Mouse (Mus musculus) neural tube, embryonic 15.5 days (tissue): ENCODE measurements around the gene Tmem267. TPM values are rescaled to one million over a fixed set of nuclear protein-coding genes. Genes with fewer than 3 reads are reported as not detected.
"Not testable (repeated sequence)": the region's sequence is repeated elsewhere in the genome, so short reads cannot be mapped to it uniquely, and the experiment has no call there.

Source experiments
- ATAC-seq: fragments of 200-750 bp; cut with Nextera tagmentation; 2 replicates; pipeline ENCODE4 v1.8.0; 2017; ENCODE audit warnings: mild to moderate bottlenecking, moderate TSS enrichment, moderate library complexity; ENCODE audit not compliant: low FRiP score
- H3K27ac ChIP-seq: fragments of 300-500 bp; sonication (generic); replicated peaks from 2 replicates; pipeline ENCODE4 v1.5.1; 2015; ENCODE audit warnings: mild to moderate bottlenecking, inconsistent platforms
- H3K27me3 ChIP-seq: fragments of 300-500 bp; sonication (generic); replicated peaks from 2 replicates; pipeline ENCODE4 v1.6.1; 2015; ENCODE audit warnings: inconsistent platforms
- H3K36me3 ChIP-seq: fragments of 300-500 bp; sonication (generic); 2 replicates; pipeline ENCODE4 v1.6.1; 2015; ENCODE audit warnings: inconsistent platforms
- H3K4me1 ChIP-seq: fragments of 300-500 bp; sonication (generic); 2 replicates; pipeline ENCODE4 v1.6.1; 2015; ENCODE audit warnings: inconsistent platforms
- H3K4me2 ChIP-seq: fragments of 300-500 bp; sonication (generic); 2 replicates; pipeline ENCODE4 v1.6.1; 2015; ENCODE audit warnings: inconsistent platforms, mild to moderate bottlenecking, moderate library complexity
- H3K4me3 ChIP-seq: fragments of 300-500 bp; sonication (generic); replicated peaks from 2 replicates; pipeline ENCODE4 v1.5.1; 2015; ENCODE audit warnings: mild to moderate bottlenecking, inconsistent platforms
- H3K9ac ChIP-seq: fragments of 300-500 bp; sonication (generic); replicated peaks from 2 replicates; pipeline ENCODE4 v1.6.1; 2015; ENCODE audit warnings: mild to moderate bottlenecking, inconsistent platforms
- H3K9me3 ChIP-seq: fragments of 300-500 bp; sonication (generic); replicated peaks from 2 replicates; pipeline ENCODE4 v1.6.1; 2016; ENCODE audit warnings: inconsistent platforms
- WGBS: fragments of 180-500 bp; shearing (Covaris S2); methylation state at CpG from one replicate; pipeline ENCODE4 v1.1.7; 2015; ENCODE audit warnings: mixed read lengths; 5-methylcytosine and 5-hydroxymethylcytosine counted together
- polyA plus RNA-seq: library from polyadenylated mRNA; unstranded; fragments of >200 nt; fragmentation: Nextera tagmentation; extraction: Ambion mirVana; gene quantifications from 2 replicates; pipeline ENCODE4 v1.2.1, GENCODE M21; 2015

Gene Tmem267
- polyA plus RNA-seq, 1 experiment from 2014 or later, result 5.0 TPM

DNA sequence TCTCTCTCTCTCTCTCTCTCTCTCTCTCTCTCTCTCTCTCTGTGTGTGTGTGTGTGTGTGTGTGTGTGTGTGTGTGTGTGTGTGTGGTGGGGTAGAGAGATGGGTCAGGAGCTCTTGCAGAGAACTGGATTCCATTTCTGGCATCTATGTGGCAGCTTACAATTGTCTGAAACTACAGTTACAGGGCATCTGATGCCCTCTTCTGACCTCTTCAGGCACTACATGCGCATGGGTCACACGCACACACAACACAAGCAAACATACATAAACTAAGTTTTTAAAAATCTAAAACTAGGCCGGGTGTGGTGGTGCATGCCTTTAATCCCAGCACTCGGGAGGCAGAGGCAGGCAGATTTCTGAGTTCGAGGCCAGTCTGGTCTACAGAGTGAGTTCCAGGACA lies 138.1 kb downstream of the Tmem267 start:
- not testable (repeated sequence) for H3K36me3 ChIP-seq, H3K27me3 ChIP-seq, ATAC-seq, H3K4me3 ChIP-seq, H3K9ac ChIP-seq, H3K9me3 ChIP-seq, H3K4me2 ChIP-seq, H3K4me1 ChIP-seq, H3K27ac ChIP-seq
- WGBS, result 83% methylated on average over 5 of the region's 5 CpGs

GRCm38 (mm10) chr13:119631482-119632155 lies 143.8 kb downstream of the Tmem267 start:
- 9% methylated on average over 27 of the region's 33 CpGs for WGBS
- Histone ChIP-seq H3K4me3 (peak overlapping the region; percentile 51), H3K4me1 (no peaks in the 10 kb centered on the region), H3K36me3 (no peaks in the 10 kb centered on the region), H3K9ac (peak overlapping the region; percentile 41), H3K27me3 (peaks cover 3% of the 10 kb centered on the region; the same call in 1 of the 2 replicates), H3K4me2 (peak overlapping the region; percentile 71), H3K9me3 (no peaks in the 10 kb centered on the region), H3K27ac (peak overlapping the region; percentile 65)
- peak; percentile 97 for ATAC-seq

DNA sequence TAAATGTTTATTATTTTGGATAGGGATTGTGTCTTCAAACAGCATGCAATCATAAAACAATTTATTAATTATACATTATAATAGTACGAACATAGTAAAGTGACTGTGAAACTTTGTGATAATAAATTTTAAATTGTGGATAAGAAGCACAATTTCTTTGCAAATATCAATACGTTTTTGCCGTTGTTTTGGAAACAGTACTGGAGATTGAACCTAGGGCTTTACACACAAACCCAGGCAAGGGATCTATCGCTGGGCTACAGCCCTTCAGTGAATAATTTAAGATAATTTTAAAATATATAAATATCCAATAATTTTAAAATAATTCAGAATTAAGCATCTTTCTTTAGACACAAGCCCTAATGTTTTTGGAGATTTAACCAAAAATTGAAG lies 144.3 kb downstream of the Tmem267 start:
- peak overlapping the region; percentile 71 for H3K4me2 ChIP-seq
- ATAC-seq, result peak; percentile 70
- H3K4me1 ChIP-seq, result no peaks in the 10 kb centered on the region
- no peaks in the 10 kb centered on the region for H3K36me3 ChIP-seq
- H3K27ac ChIP-seq, result no peak overlapping the region
- peaks cover 3% of the 10 kb centered on the region; the same call in 1 of the 2 replicates for H3K27me3 ChIP-seq
- H3K4me3 ChIP-seq, result peak overlapping the region; percentile 51
- WGBS, result 77% methylated on average over 4 of the region's 4 CpGs
- no peak overlapping the region for H3K9ac ChIP-seq
- H3K9me3 ChIP-seq, result no peaks in the 10 kb centered on the region

GRCm38 (mm10) chr13:119635496-119635895 lies 147.7 kb downstream of the Tmem267 start:
- Histone ChIP-seq H3K4me2 (no peak overlapping the region), H3K4me1 (no peaks in the 10 kb centered on the region), H3K4me3 (no peak overlapping the region), H3K36me3 (no peaks in the 10 kb centered on the region), H3K9me3 (no peaks in the 10 kb centered on the region), H3K9ac (no peak overlapping the region), H3K27ac (no peak overlapping the region), H3K27me3 (peaks cover 3% of the 10 kb centered on the region; the same call in 1 of the 2 replicates)
- ATAC-seq, result no peak
- WGBS, result 79% methylated on average over 2 of the region's 2 CpGs

DNA sequence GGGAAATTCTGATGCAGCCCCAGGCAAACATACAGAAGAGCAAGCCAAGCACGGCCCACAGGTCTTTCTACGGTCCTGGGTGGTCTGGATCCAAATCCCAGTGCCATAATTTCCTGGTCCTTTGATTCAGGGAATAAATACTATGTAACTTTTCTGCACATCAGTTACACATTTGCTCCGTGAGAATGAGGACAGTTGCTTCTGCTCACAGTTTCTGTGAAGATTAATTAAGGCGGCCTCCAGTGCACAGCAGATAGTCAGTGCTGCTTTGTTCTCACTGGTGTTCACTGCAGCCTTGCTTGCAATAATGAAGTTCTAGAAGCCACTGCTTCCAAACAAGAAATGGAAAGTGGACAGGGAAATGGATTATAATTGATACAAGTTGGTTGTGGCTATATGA lies 150.0 kb downstream of the Tmem267 start:
- no peaks in the 10 kb centered on the region for H3K9me3 ChIP-seq
- no peak overlapping the region for H3K27ac ChIP-seq
- no peaks in the 10 kb centered on the region for H3K36me3 ChIP-seq
- no peak for ATAC-seq
- no peaks in the 10 kb centered on the region for H3K4me1 ChIP-seq
- WGBS, result 81% methylated on average over 4 of the region's 4 CpGs
- no peak overlapping the region for H3K4me3 ChIP-seq
- peaks cover 3% of the 10 kb centered on the region; the same call in 1 of the 2 replicates for H3K27me3 ChIP-seq
- H3K4me2 ChIP-seq, result no peak overlapping the region
- no peak overlapping the region for H3K9ac ChIP-seq

GRCm38 (mm10) chr13:119638449-119638848 lies 150.6 kb downstream of the Tmem267 start:
- H3K36me3 ChIP-seq, result no peaks in the 10 kb centered on the region
- WGBS, result 91% methylated on average over 5 of the region's 5 CpGs
- no peak overlapping the region for H3K4me3 ChIP-seq
- no peak overlapping the region for H3K4me2 ChIP-seq
- H3K27ac ChIP-seq, result no peak overlapping the region
- no peak overlapping the region for H3K9ac ChIP-seq
- no peaks in the 10 kb centered on the region for H3K4me1 ChIP-seq
- H3K27me3 ChIP-seq, result peaks cover 3% of the 10 kb centered on the region; the same call in 1 of the 2 replicates
- no peak for ATAC-seq
- H3K9me3 ChIP-seq, result no peaks in the 10 kb centered on the region

DNA sequence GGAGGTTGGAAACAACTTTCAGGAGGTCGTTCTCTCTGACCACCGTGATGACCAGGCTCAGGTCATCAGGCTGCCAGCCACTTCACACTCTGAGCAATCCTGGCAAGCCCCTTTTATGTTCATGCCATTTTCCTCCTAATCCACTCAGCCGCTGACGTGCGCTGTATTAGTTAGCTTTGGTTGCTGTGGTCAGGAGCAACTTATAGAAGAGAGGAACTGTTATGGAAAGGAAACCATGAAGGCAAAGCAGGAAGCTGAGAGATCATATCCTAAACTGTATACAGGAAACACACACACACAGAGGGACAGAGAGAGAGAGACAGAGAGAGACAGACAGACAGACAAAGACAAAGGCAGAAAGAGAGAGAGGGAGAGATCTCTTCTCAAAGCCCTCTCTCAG lies 151.5 kb downstream of the Tmem267 start:
- no peaks in the 10 kb centered on the region for H3K36me3 ChIP-seq
- H3K4me1 ChIP-seq, result no peaks in the 10 kb centered on the region
- H3K4me3 ChIP-seq, result no peak overlapping the region
- no peak overlapping the region for H3K4me2 ChIP-seq
- no peak overlapping the region for H3K27ac ChIP-seq
- no peak for ATAC-seq
- H3K9ac ChIP-seq, result no peak overlapping the region
- WGBS, result 86% methylated on average over 5 of the region's 5 CpGs
- no peaks in the 10 kb centered on the region for H3K9me3 ChIP-seq
- H3K27me3 ChIP-seq, result peaks cover 3% of the 10 kb centered on the region; the same call in 1 of the 2 replicates

GRCm38 (mm10) chr13:119640504-119640903 lies 152.7 kb downstream of the Tmem267 start:
- 29% methylated on average over 4 of the region's 4 CpGs for WGBS

GRCm38 (mm10) chr13:119641145-119641544 lies 153.3 kb downstream of the Tmem267 start:
- WGBS, result 84% methylated on average over 7 of the region's 7 CpGs
- Histone ChIP-seq H3K4me1 (no peaks in the 10 kb centered on the region), H3K36me3 (no peaks in the 10 kb centered on the region), H3K4me2 (no peak overlapping the region), H3K9me3 (no peaks in the 10 kb centered on the region), H3K27me3 (no peaks in the 10 kb centered on the region), H3K4me3 (no peak overlapping the region), H3K27ac (no peak overlapping the region), H3K9ac (no peak overlapping the region)
- no peak for ATAC-seq

More at GRCm38 (mm10) chr13:119640504-119640903, 152.7 kb downstream of the Tmem267 start:
- H3K4me2 ChIP-seq, result no peak overlapping the region
- no peaks in the 10 kb centered on the region for H3K36me3 ChIP-seq
- no peak overlapping the region for H3K27ac ChIP-seq
- no peak overlapping the region for H3K9ac ChIP-seq
- no peaks in the 10 kb centered on the region for H3K9me3 ChIP-seq
- no peaks in the 10 kb centered on the region for H3K4me1 ChIP-seq
- peak; percentile 61; the same call in 1 of the 2 replicates for ATAC-seq
- H3K27me3 ChIP-seq, result no peaks in the 10 kb centered on the region; the same call in 1 of the 2 replicates
- no peak overlapping the region for H3K4me3 ChIP-seq

- no peak for ATAC-seq
- Histone ChIP-seq H3K4me1 (no peaks in the 10 kb centered on the region), H3K9me3 (no peaks in the 10 kb centered on the region), H3K4me3 (no peak overlapping the region), H3K4me2 (no peak overlapping the region), H3K9ac (no peak overlapping the region), H3K27me3 (no peaks in the 10 kb centered on the region), H3K27ac (no peak overlapping the region), H3K36me3 (no peaks in the 10 kb centered on the region)
- 67% methylated on average over 5 of the region's 5 CpGs for WGBS
These were observed 156.9 kb downstream of the Tmem267 start for GRCm38 (mm10) chr13:119644769-119645168.

- no peak overlapping the region for H3K27ac ChIP-seq
- H3K27me3 ChIP-seq, result no peaks in the 10 kb centered on the region
- 90% methylated on average over 1 of the region's 1 CpGs for WGBS
- H3K9me3 ChIP-seq, result no peaks in the 10 kb centered on the region
- ATAC-seq, result no peak
- no peaks in the 10 kb centered on the region for H3K4me1 ChIP-seq
- H3K4me3 ChIP-seq, result no peak overlapping the region
- no peaks in the 10 kb centered on the region for H3K36me3 ChIP-seq
- no peak overlapping the region for H3K4me2 ChIP-seq
- H3K9ac ChIP-seq, result no peak overlapping the region
These were observed 158.7 kb downstream of the Tmem267 start for GRCm38 (mm10) chr13:119646511-119646910.

DNA sequence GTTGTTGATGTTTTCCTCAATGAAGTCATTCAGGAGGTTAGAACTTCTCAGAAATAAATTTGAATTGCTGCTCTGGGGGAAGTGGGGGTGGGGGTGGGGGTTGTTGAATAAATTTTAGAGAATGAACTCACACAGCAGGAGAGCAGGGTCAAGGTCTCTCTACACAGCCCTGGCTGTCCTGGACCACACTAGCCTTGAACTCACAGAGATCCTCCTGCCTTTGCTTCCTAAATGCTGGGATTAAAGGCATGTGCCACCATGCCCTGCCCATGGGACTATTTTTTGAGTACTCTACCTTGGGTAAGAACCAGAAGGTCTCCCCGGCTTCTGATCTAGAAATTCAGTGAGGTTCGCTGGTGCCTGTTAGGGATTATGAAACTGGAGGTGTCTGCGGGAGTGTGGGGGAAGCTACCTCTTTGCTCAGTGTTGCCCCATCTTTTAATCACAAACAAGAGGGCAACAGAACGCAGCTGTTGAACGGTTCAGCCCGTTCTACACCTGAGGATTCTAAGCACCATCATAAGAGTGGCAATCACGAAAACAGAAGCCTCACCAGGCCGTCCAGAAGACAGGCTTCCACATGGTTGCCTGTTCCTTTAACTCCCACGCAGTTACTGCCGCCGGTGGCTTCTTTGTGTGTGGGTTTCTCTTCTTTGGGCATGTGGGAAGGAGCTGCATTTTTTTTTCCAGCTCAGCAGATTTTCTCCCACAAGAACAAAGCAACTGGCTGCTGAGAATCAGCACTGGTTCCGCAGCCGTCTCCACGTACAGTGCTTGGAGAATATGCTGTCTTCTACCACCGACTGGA lies 161.3 kb downstream of the Tmem267 start:
- H3K4me2 ChIP-seq, result peak overlapping the region; percentile 9; the same call in 1 of the 2 replicates
- 54% methylated on average over 15 of the region's 15 CpGs for WGBS
- H3K9me3 ChIP-seq, result no peaks in the 10 kb centered on the region
- H3K27me3 ChIP-seq, result no peaks in the 10 kb centered on the region
- no peak overlapping the region for H3K4me3 ChIP-seq
- H3K36me3 ChIP-seq, result no peaks in the 10 kb centered on the region
- H3K9ac ChIP-seq, result no peak overlapping the region
- H3K27ac ChIP-seq, result peak overlapping the region; percentile 34; the same call in 1 of the 2 replicates
- H3K4me1 ChIP-seq, result no peaks in the 10 kb centered on the region
- ATAC-seq, result peak; percentile 68
